Mouse (Mus musculus) left cerebral cortex, postnatal 36 days (tissue): ENCODE results near the gene Rrp12. TPM values are rescaled to one million over a fixed set of nuclear protein-coding genes. Genes with fewer than 3 reads are reported as not detected.

Experiments used
- DNase-seq, 2 experiments: peaks; one replicate each; pipeline ENCODE4 v3.0.0; 2021 to 2022; ENCODE audit warnings: low spot score in 2 of 2, mixed read lengths in 1 of 2
- intact Hi-C: fragments of 180-260 bp; cut with DNase I; formaldehyde crosslinking; loops from one replicate; pipeline ENCODE4 v1.15.1; 2025
- total RNA-seq, 2 experiments: library from RNA; stranded (reverse); gene quantifications; 2 replicates each; pipeline ENCODE4 v1.2.3; 2021

Rrp12 gene
- total RNA-seq, 2 experiments from 2014 or later = 32.2 to 34.1 TPM

DNA sequence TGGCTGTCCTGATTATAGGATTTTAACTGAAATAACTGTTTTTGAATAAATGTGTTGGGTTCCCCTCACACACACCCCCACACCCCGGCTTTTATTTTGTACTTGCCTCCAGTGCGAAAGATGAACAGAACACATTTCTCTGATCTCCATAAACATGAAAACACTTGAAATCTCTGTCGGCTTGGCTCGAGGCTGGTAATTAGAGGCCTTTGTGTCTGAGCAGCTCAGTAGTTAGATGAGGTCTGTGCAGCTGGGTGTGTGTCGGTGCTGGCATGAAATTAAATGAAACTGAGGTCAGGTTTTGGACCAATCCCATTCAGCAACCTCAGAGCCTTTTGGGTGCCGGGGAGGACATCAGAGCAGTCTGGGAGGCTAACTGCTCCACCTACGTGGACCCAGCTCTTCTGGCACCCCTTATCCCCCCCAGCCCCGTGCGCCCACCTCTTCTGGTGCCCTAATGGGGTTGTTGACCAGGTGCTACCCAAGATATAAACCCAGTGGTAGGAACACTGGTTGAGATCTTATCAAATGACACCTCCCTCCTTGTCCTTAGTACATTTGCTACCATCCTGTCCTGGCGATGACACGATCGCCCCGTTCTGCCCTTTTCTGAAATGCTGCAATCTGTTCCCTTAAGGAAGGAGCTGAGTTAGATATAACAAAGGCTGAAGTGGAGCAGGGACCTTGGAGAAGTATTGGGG is 63.3 kb downstream of the Rrp12 start:
- intact Hi-C loops = no loop called here
- no peak for DNase-seq

- intact Hi-C loops = loop anchor here (2.0 kb wide), 1 partner anchor 15 kb away; no protein-coding TSS in a partner anchor
- DNase-seq = no peak
Measured at GRCm38 (mm10) chr19:41831718-41832391, 64.1 kb downstream of the Rrp12 start.

GRCm38 (mm10) chr19:41831101-41831570 is 64.8 kb downstream of the Rrp12 start:
- intact Hi-C loops = loop anchor here (2.0 kb wide), 1 partner anchor 16 kb away; no protein-coding TSS in a partner anchor
- peak; percentile 36 to 40 for DNase-seq

GRCm38 (mm10) chr19:41830106-41831031 is 65.6 kb downstream of the Rrp12 start:
- intact Hi-C loops = loop anchor here (2.0 kb wide), 1 partner anchor 16 kb away; no protein-coding TSS in a partner anchor
- DNase-seq = peak; percentile 56 to 64

DNA sequence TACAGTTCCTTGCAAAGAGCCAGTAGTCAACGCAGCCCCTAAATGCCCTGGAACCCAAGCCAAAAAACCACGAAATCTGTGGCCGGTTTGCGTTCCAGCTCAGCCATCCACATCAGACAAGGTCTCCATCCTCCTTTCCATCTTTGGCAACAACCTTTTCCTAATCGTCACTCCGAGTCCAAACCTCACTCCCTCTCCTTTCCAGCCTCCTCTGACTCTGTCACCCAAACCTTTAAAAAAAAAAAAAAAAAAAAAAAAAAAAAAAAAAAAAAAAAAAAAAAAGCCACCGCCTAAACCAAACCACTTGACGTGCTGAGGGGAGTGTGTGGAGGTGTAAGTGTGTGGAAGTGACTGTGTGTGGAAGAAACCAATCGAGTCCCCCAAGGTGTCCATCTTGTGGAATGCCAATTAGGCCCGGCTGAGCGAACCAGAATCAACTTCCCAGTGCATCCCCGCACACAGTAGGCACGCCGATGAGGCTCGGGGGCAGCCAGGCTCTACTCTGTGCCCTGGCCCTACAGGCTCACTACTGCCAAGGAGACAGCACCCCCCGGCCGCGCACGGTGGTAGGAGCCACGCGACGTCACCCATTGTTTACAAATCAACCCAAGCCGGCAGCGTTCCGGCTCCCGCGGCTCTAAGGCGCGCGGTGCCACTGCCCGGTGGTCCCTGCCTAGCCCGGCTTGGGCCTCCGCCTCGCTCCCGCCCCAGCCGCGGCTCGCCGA is 66.4 kb downstream of the Rrp12 start, which contains the start of gene Frat1:
Gene Frat1 (plus strand): TSS at position 590 of the 725 bp plus-strand sequence.
- intact Hi-C loops = loop anchor here (2.0 kb wide), 1 partner anchor 17 kb away; no protein-coding TSS in a partner anchor
- peak; percentile 92 to 93 for DNase-seq

- no peak for DNase-seq
- intact Hi-C loops = no loop called here
Measured at GRCm38 (mm10) chr19:41828941-41829340, 67.0 kb downstream of the Rrp12 start.

DNA sequence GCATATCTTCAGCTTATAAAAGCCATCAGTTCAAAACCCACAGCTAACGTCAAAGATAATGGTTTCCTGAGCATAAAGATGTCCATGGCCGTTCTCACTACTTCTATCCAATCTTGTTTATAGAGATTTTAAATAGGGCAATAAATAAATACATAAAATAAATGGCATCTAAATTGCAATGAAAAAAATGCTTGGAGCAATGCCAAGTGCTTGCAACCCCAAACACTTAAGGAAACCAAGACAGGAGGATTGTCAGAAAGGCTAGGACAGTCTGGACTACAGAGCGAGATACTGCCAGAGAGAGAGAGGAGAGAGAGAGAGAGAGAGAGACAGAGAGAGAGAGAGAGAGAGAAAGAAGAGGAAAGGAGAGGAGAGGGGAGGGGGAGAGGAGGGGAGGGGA is 69.4 kb downstream of the Rrp12 start:
- no peak for DNase-seq
- intact Hi-C loops = no loop called here

- intact Hi-C loops = no loop called here
- no peak for DNase-seq
Measured at GRCm38 (mm10) chr19:41824950-41825349, 71.0 kb downstream of the Rrp12 start.

DNA sequence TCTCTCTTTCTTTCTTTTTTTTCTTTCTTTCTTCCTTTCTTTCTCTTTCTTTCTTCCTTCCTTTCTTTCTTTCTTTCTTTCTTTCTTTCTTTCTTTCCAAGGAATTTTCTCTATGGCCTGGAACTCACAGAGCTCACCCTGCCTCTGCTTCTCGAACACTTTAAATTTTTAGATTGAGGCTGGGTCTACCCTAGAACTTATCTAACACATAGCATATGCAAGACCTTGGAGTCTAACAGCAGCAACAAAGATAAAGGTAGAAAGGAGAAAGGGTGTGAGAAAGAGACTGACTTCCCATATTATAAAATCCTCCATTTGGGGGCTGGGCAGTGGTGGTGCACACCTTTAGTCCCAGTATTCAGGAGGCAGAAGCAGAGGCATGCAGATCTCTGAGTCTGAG is 73.4 kb downstream of the Rrp12 start:
- intact Hi-C loops = no loop called here
- DNase-seq = no peak

GRCm38 (mm10) chr19:41821436-41821835 is 74.5 kb downstream of the Rrp12 start:
- intact Hi-C loops = no loop called here

DNA sequence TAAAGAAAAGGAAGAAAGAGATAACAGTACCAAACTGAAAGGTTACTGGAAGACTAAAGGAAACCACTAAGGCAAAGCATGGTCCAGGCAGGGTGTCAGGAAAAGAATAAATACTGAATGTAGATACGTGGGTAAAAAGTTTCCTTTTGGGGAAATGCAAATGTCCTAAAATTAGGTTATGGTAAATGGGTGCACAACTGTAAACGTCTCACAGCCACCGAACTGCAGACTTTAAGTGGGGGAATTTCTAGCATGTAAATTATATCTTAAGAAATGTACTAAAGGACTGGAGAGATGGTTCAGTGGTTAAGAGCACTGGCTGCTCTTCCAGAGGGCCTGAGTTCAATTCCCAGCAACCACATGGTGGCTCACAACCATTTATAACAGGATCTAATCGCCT is 77.2 kb downstream of the Rrp12 start:
- no peak for DNase-seq
- intact Hi-C loops = no loop called here

More at GRCm38 (mm10) chr19:41821436-41821835, 74.5 kb downstream of the Rrp12 start:
- DNase-seq = no peak

GRCm38 (mm10) chr19:41817325-41817724 is 78.6 kb downstream of the Rrp12 start:
- no peak for DNase-seq
- intact Hi-C loops = no loop called here

GRCm38 (mm10) chr19:41816915-41817314 is 79.1 kb downstream of the Rrp12 start:
- intact Hi-C loops = no loop called here
- no peak for DNase-seq

DNA sequence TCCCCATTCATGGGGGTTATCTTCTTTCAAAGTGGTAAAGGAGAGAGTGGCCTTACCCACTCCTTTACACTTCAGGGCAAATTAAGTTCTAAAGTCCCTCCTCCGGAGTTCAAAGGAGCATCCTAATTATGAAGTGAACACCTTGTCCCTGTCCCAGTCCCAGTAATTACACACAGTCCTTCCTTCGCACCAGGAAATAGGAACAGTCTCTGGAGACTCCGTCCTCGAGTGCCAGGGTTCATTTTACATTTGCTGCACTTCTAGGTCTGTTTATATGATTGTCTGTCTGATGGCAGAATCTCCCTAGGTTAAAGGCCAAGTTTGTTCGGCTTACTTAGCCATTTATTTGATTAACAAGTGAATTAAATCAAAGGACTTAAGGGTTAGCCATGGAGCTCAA is 79.6 kb downstream of the Rrp12 start:
- intact Hi-C loops = no loop called here
- DNase-seq = no peak

- intact Hi-C loops = no loop called here
- no peak for DNase-seq
Measured at GRCm38 (mm10) chr19:41813374-41813773, 82.6 kb downstream of the Rrp12 start.
